Mouse (Mus musculus) liver, embryonic 11.5 days (tissue): ENCODE results near the gene Tpcn2. TPM values are rescaled to one million over a fixed set of nuclear protein-coding genes. Genes with fewer than 3 reads are reported as not detected.

ENCODE experiments used
- ATAC-seq: fragments of 200-750 bp; cut with Nextera tagmentation; replicated peaks from 2 replicates; pipeline ENCODE4 v1.8.0; 2017; ENCODE audit warnings: moderate number of reproducible peaks, mild to moderate bottlenecking, moderate TSS enrichment, moderate library complexity; ENCODE audit not compliant: low FRiP score
- DNase-seq: peaks from one replicate; pipeline ENCODE4 v3.0.0-alpha.2; 2017; ENCODE audit warnings: low spot score
- H3K27ac ChIP-seq: fragments of 300-500 bp; sonication (generic); 2 replicates; pipeline ENCODE4 v1.5.1; 2014; ENCODE audit warnings: mild to moderate bottlenecking, low read depth, low read length, control low read depth
- H3K27me3 ChIP-seq: fragments of 300-500 bp; sonication (generic); replicated peaks from 2 replicates; pipeline ENCODE4 v1.6.1; 2014; ENCODE audit warnings: low read length, mixed read lengths; ENCODE audit not compliant: control insufficient read depth, insufficient read depth
- H3K36me3 ChIP-seq: fragments of 300-500 bp; sonication (generic); 2 replicates; pipeline ENCODE4 v1.6.1; 2014; ENCODE audit warnings: mild to moderate bottlenecking, low read length, moderate library complexity, mixed read lengths; ENCODE audit not compliant: control insufficient read depth, insufficient read depth
- H3K4me1 ChIP-seq: fragments of 300-500 bp; sonication (generic); replicated peaks from 2 replicates; pipeline ENCODE4 v1.6.1; 2014; ENCODE audit warnings: low read length, mixed read lengths; ENCODE audit not compliant: control insufficient read depth, insufficient read depth
- H3K4me2 ChIP-seq: fragments of 300-500 bp; sonication (generic); 2 replicates; pipeline ENCODE4 v1.6.1; 2014; ENCODE audit warnings: mild to moderate bottlenecking, control low read depth, moderate library complexity
- H3K4me3 ChIP-seq: fragments of 300-500 bp; sonication (generic); 2 replicates; pipeline ENCODE4 v1.5.1; 2014; ENCODE audit warnings: low read depth, low read length, control low read depth
- H3K9ac ChIP-seq: fragments of 300-500 bp; sonication (generic); 2 replicates; pipeline ENCODE4 v1.6.1; 2014; ENCODE audit warnings: low read depth, low read length, control low read depth
- H3K9me3 ChIP-seq: fragments of 300-500 bp; sonication (generic); 2 replicates; pipeline ENCODE4 v1.6.1; 2016; ENCODE audit warnings: low read length, inconsistent platforms, mixed read lengths; ENCODE audit not compliant: control insufficient read depth
- WGBS: fragments of 180-500 bp; shearing (Covaris S2); extraction: QIAGEN DNeasy Blood & Tissue Kit; methylation state at CpG from one replicate; pipeline ENCODE4 v1.1.7; 2014; 5-methylcytosine and 5-hydroxymethylcytosine counted together
- polyA plus RNA-seq: library from polyadenylated mRNA; unstranded; fragments of >200 nt; fragmentation: Nextera tagmentation; extraction: Ambion mirVana; gene quantifications from 2 replicates; pipeline ENCODE4 v1.2.1, GENCODE M21; 2014

Tpcn2 gene
- polyA plus RNA-seq, 1 experiment from 2014 or later = 2.4 TPM

DNA sequence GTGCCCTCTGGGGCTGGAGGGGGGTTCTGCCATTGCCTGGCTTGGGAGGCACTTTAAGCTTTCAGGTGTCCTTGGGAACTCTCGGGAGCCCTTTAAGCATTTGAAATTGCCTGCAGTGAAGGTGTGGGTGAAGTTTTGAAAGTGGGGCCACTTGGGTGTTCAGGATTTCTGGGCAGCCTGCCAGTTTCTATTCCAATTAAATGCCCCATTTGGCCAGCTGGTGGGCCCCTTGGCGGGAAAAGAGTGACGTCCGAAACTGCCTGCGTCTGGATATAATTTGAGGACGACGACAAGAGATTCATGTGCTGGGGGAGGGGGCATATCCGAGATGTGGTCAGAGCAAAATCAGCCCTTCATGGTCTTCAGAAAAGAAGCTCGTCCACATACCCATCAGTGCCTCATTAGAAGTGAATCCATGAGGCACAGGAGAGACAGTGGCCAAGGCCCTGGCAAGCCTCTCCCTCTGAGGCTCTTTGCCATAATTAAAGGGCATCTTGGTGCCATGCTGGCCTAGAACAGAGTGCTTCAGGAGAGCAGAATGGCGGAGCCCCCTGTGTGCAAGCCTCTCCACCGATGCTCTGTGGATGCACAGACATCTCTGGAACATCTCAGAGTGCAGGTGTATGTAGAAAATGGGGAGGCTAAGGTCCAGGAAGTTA, 102.3 kb downstream of the Tpcn2 start:
- 66% methylated on average over 11 of the region's 11 CpGs for WGBS
- no peaks in the 10 kb centered on the region for H3K4me1 ChIP-seq
- H3K36me3 ChIP-seq = no peaks in the 10 kb centered on the region
- H3K9me3 ChIP-seq = no peaks in the 10 kb centered on the region
- H3K4me3 ChIP-seq = no peak overlapping the region
- H3K27ac ChIP-seq = no peak overlapping the region
- DNase-seq (no peak), ATAC-seq (no peak)
- H3K27me3 ChIP-seq = 0 out of 2 replicates have a peak, but pooled peaks cover 3% of the 10 kb centered on the region
- no peak overlapping the region for H3K4me2 ChIP-seq
- no peak overlapping the region for H3K9ac ChIP-seq

DNA sequence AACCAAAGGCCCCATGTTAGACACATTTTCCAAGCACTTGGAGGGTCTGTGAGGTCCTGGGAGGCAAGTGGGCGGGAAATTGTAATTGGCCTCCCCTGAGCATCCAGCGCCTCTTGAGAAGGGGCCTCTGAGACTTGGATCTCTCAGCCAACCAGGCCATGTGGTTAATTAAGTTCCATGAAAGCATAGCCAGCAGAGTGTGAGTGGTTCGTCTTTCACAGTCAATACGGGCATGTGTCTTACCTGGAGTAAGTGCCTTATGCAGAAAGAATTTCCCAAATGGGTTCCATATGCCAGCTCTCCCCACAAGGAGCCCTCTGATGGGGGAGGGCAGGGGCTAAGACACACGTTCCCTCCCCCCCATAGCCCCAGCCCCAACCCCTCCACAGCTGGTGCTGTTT, 104.1 kb downstream of the Tpcn2 start:
- Histone ChIP-seq H3K9me3 (no peaks in the 10 kb centered on the region), H3K4me3 (no peak overlapping the region), H3K9ac (no peak overlapping the region), H3K4me1 (no peaks in the 10 kb centered on the region), H3K4me2 (no peak overlapping the region), H3K27me3 (peaks cover 6% of the 10 kb centered on the region; the same call in 1 of the 2 replicates), H3K36me3 (no peaks in the 10 kb centered on the region), H3K27ac (no peak overlapping the region)
- ATAC-seq (no peak), DNase-seq (no peak)
- 55% methylated on average over 5 of the region's 5 CpGs for WGBS

- Histone ChIP-seq H3K9ac (no peak overlapping the region), H3K27ac (no peak overlapping the region), H3K36me3 (no peaks in the 10 kb centered on the region), H3K4me2 (no peak overlapping the region), H3K9me3 (no peaks in the 10 kb centered on the region), H3K4me1 (no peaks in the 10 kb centered on the region), H3K4me3 (no peak overlapping the region), H3K27me3 (peaks cover 8% of the 10 kb centered on the region)
- 68% methylated on average over 15 of the region's 15 CpGs for WGBS
- ATAC-seq (no peak), DNase-seq (no peak)
These were observed 106.8 kb downstream of the Tpcn2 start for GRCm38 (mm10) chr7:145176750-145177589.

DNA sequence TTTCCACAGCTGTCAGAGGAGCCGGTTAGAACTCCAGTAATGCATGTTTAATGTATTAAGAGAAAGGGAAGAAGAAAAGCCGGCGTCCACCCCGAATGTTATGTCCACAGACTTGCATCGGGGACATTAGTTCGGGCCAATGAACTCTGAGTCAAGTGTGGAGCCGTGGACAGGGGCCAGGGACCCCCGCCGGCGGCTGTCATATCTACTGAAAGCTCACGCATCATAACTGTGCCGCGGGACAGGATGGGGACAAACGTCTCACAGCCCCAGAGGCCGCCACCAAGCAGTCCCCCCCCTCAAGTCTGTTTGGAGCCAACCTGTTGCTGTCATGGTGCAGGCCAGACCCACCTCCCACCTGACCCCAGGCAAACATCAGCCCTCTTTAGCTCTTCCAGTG, 110.2 kb downstream of the Tpcn2 start:
- Histone ChIP-seq H3K4me1 (no peaks in the 10 kb centered on the region), H3K27ac (no peak overlapping the region), H3K9me3 (no peaks in the 10 kb centered on the region), H3K36me3 (no peaks in the 10 kb centered on the region), H3K27me3 (peaks cover 12% of the 10 kb centered on the region), H3K9ac (no peak overlapping the region), H3K4me2 (no peak overlapping the region), H3K4me3 (no peak overlapping the region)
- DNase-seq (no peak), ATAC-seq (no peak)
- WGBS = 72% methylated on average over 15 of the region's 15 CpGs

DNA sequence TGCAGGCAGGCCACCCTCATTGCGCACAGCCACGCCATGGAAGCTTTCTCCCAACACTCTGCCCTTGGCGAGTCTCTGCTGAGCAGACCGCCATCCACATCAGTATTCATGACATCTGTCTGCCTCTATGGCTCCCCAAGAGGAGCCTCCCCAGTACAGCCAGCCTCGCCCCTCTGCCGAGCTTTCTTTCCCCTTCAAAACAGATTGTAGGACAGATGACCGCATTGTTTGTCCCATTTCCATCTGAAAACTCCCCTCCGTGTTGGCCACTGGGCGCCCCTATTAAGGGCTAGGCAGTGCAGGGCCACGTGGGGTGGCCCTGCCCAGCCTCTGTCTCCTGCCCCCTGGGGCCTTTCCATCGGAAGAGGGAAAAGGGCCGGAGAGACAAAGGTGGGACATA, 110.7 kb downstream of the Tpcn2 start:
- Histone ChIP-seq H3K9me3 (no peaks in the 10 kb centered on the region), H3K4me1 (no peaks in the 10 kb centered on the region), H3K4me2 (no peak overlapping the region), H3K9ac (no peak overlapping the region), H3K27ac (no peak overlapping the region), H3K4me3 (no peak overlapping the region), H3K27me3 (peaks cover 12% of the 10 kb centered on the region), H3K36me3 (no peaks in the 10 kb centered on the region)
- 15% methylated on average over 12 of the region's 12 CpGs for WGBS
- DNase-seq = no peak
- ATAC-seq = no peak

GRCm38 (mm10) chr7:145169703-145170102, 114.1 kb downstream of the Tpcn2 start:
- H3K4me1 ChIP-seq = no peaks in the 10 kb centered on the region
- DNase-seq (no peak), ATAC-seq (no peak)
- no peaks in the 10 kb centered on the region for H3K36me3 ChIP-seq
- no peak overlapping the region for H3K9ac ChIP-seq
- H3K27me3 ChIP-seq = peaks cover 6% of the 10 kb centered on the region
- H3K4me3 ChIP-seq = no peak overlapping the region
- H3K4me2 ChIP-seq = no peak overlapping the region
- no peaks in the 10 kb centered on the region for H3K9me3 ChIP-seq
- WGBS = 60% methylated on average over 3 of the region's 3 CpGs
- H3K27ac ChIP-seq = no peak overlapping the region

GRCm38 (mm10) chr7:145159283-145160240, 124.2 kb downstream of the Tpcn2 start:
- Histone ChIP-seq H3K4me1 (no peaks in the 10 kb centered on the region), H3K4me3 (no peak overlapping the region), H3K9me3 (no peaks in the 10 kb centered on the region), H3K36me3 (no peaks in the 10 kb centered on the region), H3K27ac (no peak overlapping the region), H3K27me3 (no peaks in the 10 kb centered on the region), H3K9ac (no peak overlapping the region), H3K4me2 (no peak overlapping the region)
- no peak for ATAC-seq
- 59% methylated on average over 13 of the region's 13 CpGs for WGBS
- DNase-seq = no peak

DNA sequence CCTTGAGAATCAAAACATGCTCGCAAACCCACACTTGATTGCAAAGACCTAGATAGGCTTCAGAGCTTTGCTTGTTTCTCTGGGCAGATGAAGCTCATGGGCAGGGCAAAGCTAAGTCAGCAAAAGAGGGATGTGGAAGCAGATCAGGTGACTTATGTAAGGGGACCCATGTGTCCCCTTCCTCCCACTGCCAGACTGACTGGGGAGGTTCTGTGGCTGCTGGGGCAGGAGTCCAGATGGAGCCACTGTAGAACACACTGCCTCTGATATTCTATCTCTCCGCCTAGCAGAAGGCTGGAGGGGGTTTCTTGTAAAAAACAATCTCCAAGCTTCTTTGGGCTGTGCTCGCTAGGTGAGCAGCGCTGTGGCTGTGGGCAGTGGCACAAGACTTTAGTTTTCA, 128.1 kb downstream of the Tpcn2 start:
- DNase-seq = no peak
- Histone ChIP-seq H3K36me3 (no peaks in the 10 kb centered on the region), H3K4me1 (no peaks in the 10 kb centered on the region)

More for the DNA sequence above, 128.1 kb downstream of the Tpcn2 start:
- ATAC-seq = no peak
- WGBS = 74% methylated on average over 4 of the region's 4 CpGs
- H3K27me3 ChIP-seq = no peaks in the 10 kb centered on the region
- no peak overlapping the region for H3K27ac ChIP-seq
- no peak overlapping the region for H3K9ac ChIP-seq
- no peaks in the 10 kb centered on the region for H3K9me3 ChIP-seq
- no peak overlapping the region for H3K4me3 ChIP-seq
- no peak overlapping the region for H3K4me2 ChIP-seq
